Mouse (Mus musculus): ENCODE measurements around the gene Pnrc2. TPM values are rescaled to one million over a fixed set of nuclear protein-coding genes. Genes with fewer than 3 reads are reported as not detected.

Gene Pnrc2
- total and polyA plus RNA-seq, 3 experiments: 48.0 to 76.3 (median 49.8) TPM

GRCm38 (mm10) chr4:135885676-135886075 is 12.0 kb upstream of the Pnrc2 start:
- Histone ChIP-seq H3K9ac (ENCODE audit: control insufficient read depth, low read depth, low read length, poor library complexity, severe bottlenecking) (no peak overlapping the region), H3K27me3 (ENCODE audit: control insufficient read depth in 1 of 2, insufficient read depth in 2 of 2, low read length in 2 of 2) (no peaks in the 10 kb centered on the region), H3K4me3 (ENCODE audit: control insufficient read depth in 1 of 2, insufficient read depth in 1 of 2, low read depth in 2 of 2, low read length in 2 of 2) (no peak overlapping the region), H3K27ac (ENCODE audit: control insufficient read depth, low read depth, low read length) (no peak overlapping the region), H3K4me1 (ENCODE audit: control insufficient read depth in 1 of 2, insufficient read depth in 2 of 2, low read length in 2 of 2) (peaks cover 3 to 14% of the 10 kb centered on the region in 2 experiments; a peak in 3 of 4 replicates), H3K79me2 (ENCODE audit: control insufficient read depth, insufficient read depth, low read length, poor library complexity) (no peaks in the 10 kb centered on the region), H3K9me3 (replicated peaks; ENCODE audit: insufficient read depth, low read length) (no peaks in the 10 kb centered on the region), H3K36me3 (ENCODE audit: control insufficient read depth in 1 of 2, insufficient read depth in 2 of 2, low read length in 2 of 2) (peaks cover 0 to 9% of the 10 kb centered on the region in 2 experiments; a peak in 2 of 4 replicates)
- TF ChIP-seq MYB (IDR thresholded peaks at IDR 0.05; ENCODE audit: low read depth, low read length) (no peak), MYC (IDR thresholded peaks at IDR 0.05; ENCODE audit: low read depth, low read length) (no peak), HCFC1 (IDR thresholded peaks at IDR 0.05; ENCODE audit: low read depth, low read length) (no peak), RCOR1 (IDR thresholded peaks at IDR 0.05; ENCODE audit: low read depth, low read length) (no peak), TBP (IDR thresholded peaks at IDR 0.05; ENCODE audit: low read depth, low read length) (no peak), ZMIZ1 (IDR thresholded peaks at IDR 0.05; ENCODE audit: low read depth, low read length) (no peak), EP300 (IDR thresholded peaks at IDR 0.05; ENCODE audit: low read depth in 1 of 2, low read length in 2 of 2) (no peak), ELF1 (IDR thresholded peaks at IDR 0.05; ENCODE audit: low read depth, low read length) (no peak), CTCF (IDR thresholded peaks at IDR 0.05 in 2 of 3, conservative IDR thresholded peaks at IDR 0.05 in 1 of 3; ENCODE audit: control insufficient read depth in 1 of 3, insufficient read depth in 1 of 3, low read depth in 2 of 3, low read length in 3 of 3, poor library complexity in 1 of 3, severe bottlenecking in 1 of 3) (no peak), MAZ (IDR thresholded peaks at IDR 0.05; ENCODE audit: low read depth, low read length) (no peak), POLR2AphosphoS2 (IDR thresholded peaks at IDR 0.05; ENCODE audit: low read length) (no peak), MAX (IDR thresholded peaks at IDR 0.05; ENCODE audit: low read length) (no peak), ZC3H11A (IDR thresholded peaks at IDR 0.05; ENCODE audit: low read depth, low read length) (no peak), POLR2AphosphoS5 (IDR thresholded peaks at IDR 0.05; ENCODE audit: borderline replicate concordance, low read depth, low read length) (no peak)
- no peak for DNase-seq (ENCODE audit: low read depth, low spot score)

- H3K4me3 ChIP-seq (ENCODE audit: control insufficient read depth in 1 of 2, insufficient read depth in 1 of 2, low read depth in 2 of 2, low read length in 2 of 2): no peak overlapping the region
- no peak for DNase-seq (ENCODE audit: low read depth, low spot score)
- peaks cover 3 to 11% of the 10 kb centered on the region in 2 experiments; a peak in 3 of 4 replicates for H3K4me1 ChIP-seq (ENCODE audit: control insufficient read depth in 1 of 2, insufficient read depth in 2 of 2, low read length in 2 of 2)
- H3K79me2 ChIP-seq (ENCODE audit: control insufficient read depth, insufficient read depth, low read length, poor library complexity): no peaks in the 10 kb centered on the region
- H3K36me3 ChIP-seq (ENCODE audit: control insufficient read depth in 1 of 2, insufficient read depth in 2 of 2, low read length in 2 of 2): peaks cover 0 to 9% of the 10 kb centered on the region in 2 experiments; a peak in 2 of 4 replicates
- TF ChIP-seq MAX (IDR thresholded peaks at IDR 0.05; ENCODE audit: low read length) (no peak), HCFC1 (IDR thresholded peaks at IDR 0.05; ENCODE audit: low read depth, low read length) (no peak), KAT2A (conservative IDR thresholded peaks at IDR 0.05; ENCODE audit: low read depth, low read length) (no peak), CHD1 (IDR thresholded peaks at IDR 0.05; ENCODE audit: low read depth, low read length) (no peak), NELFE (IDR thresholded peaks at IDR 0.05; ENCODE audit: low read depth, low read length) (no peak), MYC (IDR thresholded peaks at IDR 0.05; ENCODE audit: low read depth, low read length) (no peak), SIN3A (IDR thresholded peaks at IDR 0.05; ENCODE audit: low read length) (no peak), MEF2A (IDR thresholded peaks at IDR 0.05; ENCODE audit: extremely low read depth, insufficient replicate concordance, low read depth, low read length, poor library complexity, severe bottlenecking) (no peak), GABPA (IDR thresholded peaks at IDR 0.05; ENCODE audit: low read depth, low read length) (no peak), ZKSCAN1 (IDR thresholded peaks at IDR 0.05; ENCODE audit: low read depth, low read length) (no peak), MXI1 (IDR thresholded peaks at IDR 0.05; ENCODE audit: low read depth, low read length) (no peak), NRF1 (IDR thresholded peaks at IDR 0.05; ENCODE audit: insufficient read depth, low read depth, low read length, poor library complexity, severe bottlenecking) (no peak), JUND (IDR thresholded peaks at IDR 0.05; ENCODE audit: low read depth, low read length) (no peak), POLR2A (IDR thresholded peaks at IDR 0.05; ENCODE audit: control insufficient read depth in 1 of 2, insufficient read depth in 1 of 2, low read depth in 1 of 2, low read length in 2 of 2, poor library complexity in 1 of 2) (no peak), BHLHE40 (IDR thresholded peaks at IDR 0.05; ENCODE audit: borderline replicate concordance, low read depth, low read length) (no peak), POLR2AphosphoS2 (IDR thresholded peaks at IDR 0.05; ENCODE audit: low read length) (no peak), USF1 (IDR thresholded peaks at IDR 0.05; ENCODE audit: low read depth, low read length) (no peak), ZNF384 (IDR thresholded peaks at IDR 0.05; ENCODE audit: low read depth, low read length) (no peak), TAL1 (IDR thresholded peaks at IDR 0.05; ENCODE audit: low read length) (no peak), ZC3H11A (IDR thresholded peaks at IDR 0.05; ENCODE audit: low read depth, low read length) (no peak)
- no peaks in the 10 kb centered on the region for H3K27me3 ChIP-seq (ENCODE audit: control insufficient read depth in 1 of 2, insufficient read depth in 2 of 2, low read length in 2 of 2)
- H3K9me3 ChIP-seq (replicated peaks; ENCODE audit: insufficient read depth, low read length): no peaks in the 10 kb centered on the region
- H3K9ac ChIP-seq (ENCODE audit: control insufficient read depth, low read depth, low read length, poor library complexity, severe bottlenecking): no peak overlapping the region
- no peak overlapping the region for H3K27ac ChIP-seq (ENCODE audit: control insufficient read depth, low read depth, low read length)
These were observed 10.9 kb upstream of the Pnrc2 start for GRCm38 (mm10) chr4:135884531-135884930.

Data from MEL (cell line).